Mouse (Mus musculus) brain, embryonic 14.5 days (tissue): Measurements from ENCODE around the gene Whamm.

Experiments
- CTCF ChIP-seq: fragments of 200-500 bp; IDR thresholded peaks from 2 replicates; pipeline ENCODE4 v1.5.1; 2012; ENCODE audit warnings: inconsistent platforms, mild to moderate bottlenecking, moderate library complexity, borderline replicate concordance; ENCODE audit not compliant: insufficient read depth, insufficient read length; ENCODE audit errors: extremely low read depth
- POLR2A ChIP-seq: fragments of 200-500 bp; IDR thresholded peaks from 2 replicates; pipeline ENCODE4 v1.6.1; 2012; ENCODE audit warnings: mild to moderate bottlenecking, inconsistent platforms, borderline replicate concordance; ENCODE audit not compliant: poor library complexity, insufficient read depth, insufficient read length, severe bottlenecking; ENCODE audit errors: extremely low read depth

GRCm38 (mm10) chr7:81572610-81573268, 1.7 kb downstream of the Whamm start:
- TF ChIP-seq CTCF (no peak), POLR2A (no peak)
